Mouse (Mus musculus): ENCODE results near the gene Scrn1. TPM values are rescaled to one million over a fixed set of nuclear protein-coding genes. Genes with fewer than 3 reads are reported as not detected.

Scrn1 gene
- total RNA-seq, 4 experiments from 2014 or later = 5.8 to 6.8 (median 6.4) TPM

DNA sequence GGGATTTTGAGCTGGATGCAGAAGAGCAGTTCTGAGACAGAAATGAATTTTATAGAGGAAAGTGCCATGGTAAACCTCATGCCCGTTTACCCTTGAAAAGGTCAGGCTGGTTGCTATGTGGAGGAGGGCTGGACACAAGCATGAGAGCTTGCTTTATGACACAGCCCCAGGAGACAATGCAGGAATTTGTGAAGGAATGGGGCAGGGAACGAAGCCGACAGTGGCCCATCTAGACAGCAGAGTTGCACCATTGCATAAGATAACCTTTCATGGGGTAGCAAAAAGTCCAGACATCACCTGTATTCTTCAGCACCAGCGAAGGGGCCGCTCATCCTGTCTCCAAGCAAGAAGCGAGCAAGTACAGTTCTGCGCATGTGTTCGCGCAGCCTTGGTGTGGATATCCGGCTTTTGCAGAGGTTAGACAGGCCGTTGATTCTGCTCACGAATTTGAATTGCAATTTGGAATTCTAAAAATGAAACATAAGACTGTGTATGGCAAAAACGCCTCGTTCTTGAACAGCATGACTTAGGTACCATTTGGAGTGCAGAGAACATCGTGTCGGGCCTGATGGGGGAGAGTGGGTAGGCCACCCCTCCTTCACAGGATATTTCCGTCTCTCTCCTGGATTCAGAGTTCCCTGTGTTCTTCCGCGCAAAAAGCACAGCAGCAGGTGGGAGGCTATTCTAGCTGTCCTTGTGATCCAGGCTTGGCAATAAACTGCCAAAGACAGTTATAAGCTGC is 90.2 kb downstream of the Scrn1 start:
- no peak for DNase-seq (ENCODE audit: low spot score)

DNA sequence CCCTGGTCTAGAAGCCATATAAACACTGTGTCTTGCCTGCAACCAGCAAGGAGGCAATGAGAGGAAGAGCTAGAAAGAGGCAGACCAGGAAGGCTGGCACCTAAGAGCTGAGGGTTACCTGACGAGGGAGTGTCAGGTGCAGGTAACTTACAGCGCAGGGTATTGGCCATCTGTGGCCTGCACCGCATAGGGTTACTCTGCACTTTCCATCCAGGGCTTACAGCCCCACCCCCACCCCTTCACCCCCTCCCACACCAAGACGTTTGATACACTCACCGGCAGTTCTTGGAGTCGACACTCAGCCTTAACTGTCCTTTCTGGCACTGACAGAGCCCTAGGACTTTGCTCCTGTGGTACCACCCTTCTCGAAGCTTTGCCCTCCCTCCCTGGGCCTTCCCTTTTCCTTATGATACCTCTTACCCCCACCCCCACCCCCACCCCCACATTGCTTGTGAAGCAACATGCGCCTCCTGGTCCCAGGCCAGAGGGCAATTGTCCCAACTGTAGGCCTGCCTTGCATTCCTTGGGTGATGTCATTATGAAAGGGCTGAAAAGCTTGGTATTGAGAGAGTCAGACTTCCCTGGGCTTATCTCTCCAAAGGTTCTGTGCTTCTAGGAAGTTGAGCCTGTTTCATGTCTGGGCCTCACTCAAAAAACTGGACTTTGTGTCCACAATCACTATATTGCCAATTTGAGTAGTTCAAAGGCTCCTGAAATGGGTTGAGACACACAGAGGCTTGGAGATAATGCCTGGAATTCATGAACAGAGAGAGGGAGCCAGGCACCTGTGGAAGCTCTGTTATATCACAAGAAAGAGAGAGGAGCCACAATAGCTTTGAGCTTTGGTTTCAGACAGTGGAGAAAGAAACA is 93.2 kb downstream of the Scrn1 start:
- no peak for DNase-seq (ENCODE audit: low spot score)

DNA sequence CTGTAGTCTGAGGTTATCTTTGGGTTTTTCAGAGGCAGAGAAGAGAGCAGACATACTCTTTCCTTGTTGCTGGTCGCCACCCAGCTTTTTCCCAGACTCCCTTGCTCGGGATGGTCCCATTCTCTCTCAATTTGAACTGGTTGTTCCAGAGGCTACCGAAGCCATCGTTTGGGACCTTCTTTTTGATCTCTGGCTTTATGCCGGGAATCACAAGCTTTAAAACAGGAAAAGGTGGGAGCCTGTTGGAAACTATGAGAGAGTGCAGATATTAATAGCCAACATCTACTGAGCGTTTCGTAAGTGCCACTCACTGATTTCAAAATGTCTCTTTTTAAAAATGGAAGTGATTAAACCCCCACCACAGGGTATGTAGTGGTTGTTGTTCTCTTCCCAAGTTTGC is 94.4 kb downstream of the Scrn1 start:
- DNase-seq (ENCODE audit: low spot score) = peak; percentile 65

DNA sequence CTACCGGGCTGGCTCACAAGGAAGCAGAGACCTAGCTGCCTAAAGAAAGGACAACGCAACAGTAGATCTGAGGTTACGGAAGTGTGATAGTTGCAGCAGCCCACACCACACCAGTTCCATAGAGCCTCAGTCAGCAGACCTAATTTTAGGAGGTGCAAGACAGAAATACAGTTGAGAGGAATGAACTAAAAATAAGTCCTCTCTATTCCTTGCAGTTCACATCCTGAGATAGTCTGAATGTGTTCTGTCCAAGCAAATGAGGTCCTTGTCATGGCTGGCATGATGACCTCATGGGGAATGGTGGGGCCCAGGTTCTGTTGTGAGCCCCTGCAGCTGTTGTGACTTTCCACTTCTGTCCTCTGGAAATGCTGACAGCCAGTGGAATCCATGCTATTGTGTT is 98.9 kb downstream of the Scrn1 start:
- DNase-seq (ENCODE audit: low spot score) = peak; percentile 40

DNA sequence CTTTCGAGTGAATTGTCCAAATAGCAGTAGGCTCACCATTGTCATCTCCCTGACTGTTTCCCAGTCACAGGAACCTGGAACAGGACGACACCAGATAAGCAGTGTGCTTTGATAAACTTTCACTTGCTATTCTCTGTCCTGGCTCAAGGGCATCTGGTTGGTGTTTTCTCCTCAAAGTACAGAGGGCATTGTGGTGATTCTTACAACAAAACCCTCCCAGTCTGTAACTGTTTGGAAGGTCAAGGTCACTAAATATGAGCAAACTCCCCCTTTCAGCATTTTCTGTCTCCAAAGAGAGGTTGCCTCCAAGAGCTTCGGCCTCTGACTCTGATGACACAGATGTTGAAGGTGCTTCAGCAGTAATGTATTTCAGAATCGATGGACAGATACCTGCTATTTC is 101.4 kb downstream of the Scrn1 start:
- no peak for DNase-seq (ENCODE audit: low spot score)

DNA sequence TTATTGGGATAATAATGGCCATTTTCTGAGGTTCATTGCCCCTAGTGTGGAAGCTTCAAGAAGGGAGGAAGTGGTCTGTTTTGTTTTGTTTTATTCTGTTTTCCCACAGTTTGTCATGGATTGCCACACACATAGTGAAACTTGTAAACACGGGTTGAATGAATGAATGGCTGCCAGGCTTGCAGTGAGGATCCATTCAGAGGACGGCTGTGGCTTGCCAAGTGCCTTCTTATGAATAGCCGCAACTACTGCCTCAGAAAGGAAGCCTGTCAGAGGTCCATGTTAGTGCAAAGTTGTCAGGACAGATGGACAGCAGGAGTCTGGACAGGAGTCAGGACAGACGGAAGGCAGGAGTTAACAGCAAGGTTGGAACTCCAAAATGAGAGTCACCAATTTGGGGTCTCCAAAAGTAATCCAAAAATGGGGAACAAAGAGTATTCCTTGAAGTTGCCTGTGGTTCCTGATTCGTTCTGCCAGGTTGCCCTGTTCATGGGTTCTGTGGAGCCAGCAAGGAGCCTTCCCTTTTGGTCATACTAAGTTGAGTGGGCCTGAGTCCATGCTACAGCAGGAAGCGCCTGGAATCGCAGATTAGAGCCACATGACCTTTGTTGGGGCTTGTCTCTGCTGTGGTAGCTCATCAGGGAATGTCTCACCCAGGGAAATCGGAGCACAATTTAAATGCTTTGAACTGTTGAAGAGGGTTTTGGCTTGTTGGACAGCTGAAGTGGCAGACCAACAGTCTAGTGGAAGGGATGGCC is 102.4 kb downstream of the Scrn1 start:
- DNase-seq (ENCODE audit: low spot score) = no peak

DNA sequence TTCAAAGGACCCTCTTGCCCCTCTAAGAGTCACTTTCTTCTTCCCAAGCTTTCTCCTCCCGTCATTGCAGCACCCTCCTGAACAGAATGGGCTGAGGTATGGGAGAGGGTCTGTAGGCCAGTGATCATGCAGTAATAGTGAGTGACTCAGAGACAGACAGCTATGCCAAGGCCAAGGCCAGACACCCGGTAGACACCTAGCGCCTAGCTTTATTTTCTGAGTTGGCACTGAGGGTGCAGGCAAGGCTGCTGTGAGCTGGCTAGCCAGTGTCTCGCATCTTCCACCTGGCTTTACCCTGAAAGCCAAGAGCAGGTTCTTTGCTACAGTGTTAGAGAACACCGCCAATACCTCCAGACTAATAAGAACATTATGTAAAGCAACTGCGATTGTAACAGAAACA is 103.5 kb downstream of the Scrn1 start:
- no peak for DNase-seq (ENCODE audit: low spot score)

DNA sequence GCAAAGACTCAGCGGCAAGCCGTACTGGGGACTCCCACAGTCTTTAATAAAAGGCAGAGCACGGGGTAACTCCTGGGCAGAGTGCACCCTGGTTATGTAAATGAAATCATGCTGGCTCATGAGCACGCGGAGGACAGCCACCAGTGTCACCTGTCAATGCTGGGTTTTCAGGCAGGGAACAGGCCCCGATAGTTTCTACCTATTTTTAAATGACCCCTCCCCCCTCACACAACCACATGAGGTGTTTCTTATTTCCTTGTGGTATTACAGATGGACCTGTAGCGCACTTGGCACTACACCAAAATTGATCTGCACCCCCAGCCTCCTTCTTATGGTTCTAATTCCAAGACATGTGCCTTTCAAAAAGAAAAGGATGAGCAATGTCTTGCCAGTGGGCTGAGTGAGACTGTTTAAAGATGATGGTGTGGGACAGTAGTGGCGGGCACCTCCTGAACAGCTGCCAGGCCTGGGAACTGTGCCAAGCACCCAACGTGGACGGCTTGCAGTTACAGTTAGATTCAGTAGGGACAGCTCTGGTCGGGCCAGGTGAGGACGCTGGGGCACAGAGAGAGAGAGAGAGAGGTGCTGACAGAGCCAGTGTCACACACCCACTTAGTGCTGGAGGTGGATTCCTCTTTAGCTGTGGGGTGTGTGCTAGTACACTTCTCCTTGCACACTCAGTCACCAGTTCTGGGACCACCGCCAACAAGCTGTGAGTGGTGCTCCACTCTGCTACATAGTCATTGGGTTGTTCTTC is 105.2 kb downstream of the Scrn1 start:
- no peak for DNase-seq (ENCODE audit: low spot score)

DNA sequence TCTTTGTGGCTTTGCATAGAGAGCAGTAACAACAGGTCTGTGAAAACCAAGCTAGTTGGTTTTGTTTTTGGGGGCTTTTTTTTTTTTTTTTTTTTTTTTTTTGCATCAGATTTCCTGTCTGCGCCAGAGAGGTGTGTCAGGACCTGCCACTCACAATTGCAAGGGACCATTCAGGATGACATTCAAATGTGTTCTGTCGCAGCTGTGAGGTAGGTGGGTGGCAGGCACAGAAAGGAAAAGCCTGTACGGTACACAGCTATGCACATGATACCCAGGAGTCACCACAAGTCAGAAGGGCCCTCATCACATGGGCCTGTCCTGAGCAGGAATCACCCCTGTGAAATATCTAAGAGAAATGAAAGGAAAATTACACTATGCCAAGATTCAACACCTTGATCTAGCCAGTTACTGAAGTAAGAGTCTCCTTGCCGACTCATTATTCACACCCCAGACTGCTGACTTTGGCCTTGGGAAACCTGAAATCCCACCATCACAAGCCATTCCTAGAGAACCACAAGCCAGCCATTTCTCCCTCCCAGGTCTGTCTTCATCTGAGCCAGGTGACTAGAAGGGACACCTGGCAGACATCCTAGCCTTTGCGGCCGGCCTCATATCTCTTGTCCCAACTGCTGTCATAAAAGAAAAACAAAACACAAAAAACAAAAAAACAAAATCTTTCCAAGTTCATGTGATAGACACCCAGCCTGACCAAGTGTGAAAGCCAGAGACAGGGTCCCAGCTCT is 105.9 kb downstream of the Scrn1 start:
- DNase-seq (ENCODE audit: low spot score) = no peak

DNA sequence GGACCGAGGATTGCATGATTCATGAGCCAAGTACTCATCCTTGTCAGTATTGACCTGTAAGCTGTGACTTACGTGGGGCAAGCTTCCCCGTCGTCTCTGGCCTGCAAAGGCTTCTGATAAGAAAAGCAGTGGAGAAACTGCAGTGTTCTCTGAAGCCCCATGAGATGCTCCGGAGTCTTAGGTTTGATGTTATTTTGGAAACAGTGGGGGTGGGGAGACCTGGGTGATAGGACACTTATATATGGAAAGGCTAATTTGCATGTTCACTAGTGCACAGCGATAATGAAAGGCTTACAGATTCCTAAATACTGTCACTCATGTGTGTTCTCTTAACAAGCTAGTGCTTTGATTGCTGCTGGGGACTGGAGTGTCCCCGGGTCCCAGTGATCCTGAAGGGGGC is 106.6 kb downstream of the Scrn1 start:
- DNase-seq (ENCODE audit: low spot score) = no peak

Other genes starting within 250 kb of the Scrn1 start
- 1 to 10 TPM; 1.4 to 2.7 (median 1.5) TPM for gene Prr15, start 240.7 kb downstream of the Scrn1 start, total RNA-seq (2022)
- 10 to 100 TPM; 28.5 to 45.5 (median 37.8) TPM for gene Wipf3, start 136.9 kb downstream of the Scrn1 start, total RNA-seq (2022)
- 1 to 10 TPM; 6.7 to 9.2 (median 8.3) TPM for gene Plekha8, start 28.6 kb upstream of the Scrn1 start, total RNA-seq (2022)
- 1 to 10 TPM; 7.4 to 9.1 (median 8.3) TPM for gene Fkbp14, start 30.8 kb upstream of the Scrn1 start, total RNA-seq (2022)
- gene Mturn, start 115.1 kb upstream of the Scrn1 start, total RNA-seq (2022) = 10 to 100 TPM; 10.7 to 18.6 (median 13.4) TPM